In genomic region chr7:128403586-128403985, GRCm38 (mm10) we compare ENCODE assay signal across 10 mouse cellular contexts.
"Had no signal": no experiment of that assay in that cellular context is flagged by ENCODE, and none has a peak within 500 bp of the region (broad histone marks: within the 10 kb centered on the region; RNA-seq: fewer than 3 reads in every experiment).

No protein-coding gene starts in this region.

- ATAC-seq: intestine, embryonic 16.5 days had no signal

- H3K27ac ChIP-seq: left cerebral cortex, adult 2 months; limb, embryonic 10.5 days; midbrain, embryonic 12.5 days had no signal

- DNase-seq: kidney, adult 8-10 months; lung, adult 2 months; lung, postnatal 10 days; lung, postnatal 4 days; thymus, adult 18-20 months; thymus, postnatal 14 days had no signal

- H3K9me3 ChIP-seq: limb, embryonic 10.5 days had no signal

- H3K4me2 ChIP-seq: midbrain, embryonic 12.5 days had no signal

- H3K27me3 ChIP-seq: midbrain, embryonic 12.5 days had no signal

- H3K4me3 ChIP-seq: left cerebral cortex, adult 2 months; limb, embryonic 10.5 days; midbrain, embryonic 12.5 days had no signal

- H3K36me3 ChIP-seq: limb, embryonic 10.5 days; midbrain, embryonic 12.5 days had no signal

- H3K9ac ChIP-seq: midbrain, embryonic 12.5 days had no signal

- H3K4me1 ChIP-seq: limb, embryonic 10.5 days; midbrain, embryonic 12.5 days had no signal
